Mouse (Mus musculus) erythroblast, embryonic 14.5 days (primary cell): ENCODE measurements around the gene Rps6kb2. TPM values are rescaled to one million over a fixed set of nuclear protein-coding genes. Genes with fewer than 3 reads are reported as not detected.

ENCODE experiments used
- H3K27me3 ChIP-seq: 2 replicates; pipeline ENCODE4 v1.6.1; 2012; ENCODE audit warnings: inconsistent platforms; ENCODE audit not compliant: control insufficient read depth
- H3K36me3 ChIP-seq: 2 replicates; pipeline ENCODE4 v1.6.1; 2012; ENCODE audit warnings: mild to moderate bottlenecking, inconsistent platforms; ENCODE audit not compliant: control insufficient read depth
- H3K4me1 ChIP-seq: 2 replicates; pipeline ENCODE4 v1.6.1; 2012; ENCODE audit warnings: inconsistent platforms; ENCODE audit not compliant: control insufficient read depth
- H3K4me3 ChIP-seq: replicated peaks from 2 replicates; pipeline ENCODE3; 2012; ENCODE audit warnings: moderate library complexity, mild to moderate bottlenecking, inconsistent platforms
- H3K9me3 ChIP-seq: 2 replicates; pipeline ENCODE4 v1.6.1; 2012; ENCODE audit warnings: low read length, inconsistent platforms, mixed read lengths; ENCODE audit not compliant: control insufficient read depth
- GATA1 ChIP-seq: IDR thresholded peaks from 2 replicates; pipeline ENCODE4 v1.6.1; 2012; ENCODE audit warnings: low read length, inconsistent platforms, mixed read lengths
- TAL1 ChIP-seq: IDR thresholded peaks from 3 replicates; pipeline ENCODE4 v1.6.1; 2012; ENCODE audit warnings: low read length, inconsistent platforms, mixed read lengths
- polyA plus RNA-seq: library from polyadenylated mRNA; stranded (reverse); fragments of >175 nt; gene quantifications from 2 replicates; pipeline ENCODE4 v1.2.3, GENCODE M21; 2012

The Rps6kb2 gene
- polyA plus RNA-seq, 1 experiment: 24.5 TPM

DNA sequence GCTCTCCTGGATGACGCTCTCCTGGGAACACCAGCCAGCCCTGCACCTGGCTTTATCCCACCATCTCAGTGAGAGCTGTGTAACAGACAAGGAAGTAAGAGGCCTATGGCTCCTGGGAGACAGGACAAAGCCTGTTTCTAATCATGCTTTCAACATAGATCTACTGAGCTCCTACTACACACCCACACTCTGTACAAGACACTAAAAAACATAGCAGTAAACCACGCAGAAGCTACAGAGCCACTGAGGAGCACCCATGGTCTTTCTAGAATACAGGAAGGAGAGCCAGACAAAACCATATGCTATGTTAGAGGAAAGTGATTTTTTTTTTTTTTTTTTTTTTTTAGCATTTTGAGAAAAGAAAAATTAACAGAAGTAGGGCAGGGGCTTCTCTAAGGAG is 44.8 kb downstream of the Rps6kb2 start:
- no peaks in the 10 kb centered on the region for H3K27me3 ChIP-seq
- H3K36me3 ChIP-seq: peaks cover 61% of the 10 kb centered on the region
- H3K4me1 ChIP-seq: peaks cover 62% of the 10 kb centered on the region
- H3K9me3 ChIP-seq: peaks cover 4% of the 10 kb centered on the region
- TF ChIP-seq TAL1: no peak
- no peak for TF ChIP-seq GATA1
- H3K4me3 ChIP-seq: no peak overlapping the region

DNA sequence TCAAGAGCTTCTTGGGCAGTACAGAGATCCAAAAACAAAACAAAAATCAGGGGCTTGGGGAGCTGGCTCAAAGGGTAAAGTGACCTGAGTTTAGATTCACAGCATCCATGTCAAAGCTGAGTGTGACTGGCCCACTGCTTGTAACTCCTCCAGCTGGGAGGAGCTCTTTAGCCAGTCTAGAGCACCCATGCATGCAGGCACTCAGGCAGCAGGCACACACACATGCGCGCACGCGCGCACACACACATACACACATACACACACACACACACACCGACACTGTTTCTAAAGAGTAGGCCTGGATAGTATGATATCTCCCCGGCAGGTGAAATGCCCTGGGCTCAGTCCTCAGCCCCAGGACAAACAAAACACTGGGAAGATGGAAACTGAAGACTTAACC is 46.1 kb downstream of the Rps6kb2 start:
- TF ChIP-seq TAL1: no peak
- TF ChIP-seq GATA1: no peak
- H3K36me3 ChIP-seq: peaks cover 74% of the 10 kb centered on the region
- peaks cover 4% of the 10 kb centered on the region for H3K9me3 ChIP-seq
- H3K4me1 ChIP-seq: peaks cover 56% of the 10 kb centered on the region
- no peak overlapping the region for H3K4me3 ChIP-seq
- no peaks in the 10 kb centered on the region for H3K27me3 ChIP-seq

DNA sequence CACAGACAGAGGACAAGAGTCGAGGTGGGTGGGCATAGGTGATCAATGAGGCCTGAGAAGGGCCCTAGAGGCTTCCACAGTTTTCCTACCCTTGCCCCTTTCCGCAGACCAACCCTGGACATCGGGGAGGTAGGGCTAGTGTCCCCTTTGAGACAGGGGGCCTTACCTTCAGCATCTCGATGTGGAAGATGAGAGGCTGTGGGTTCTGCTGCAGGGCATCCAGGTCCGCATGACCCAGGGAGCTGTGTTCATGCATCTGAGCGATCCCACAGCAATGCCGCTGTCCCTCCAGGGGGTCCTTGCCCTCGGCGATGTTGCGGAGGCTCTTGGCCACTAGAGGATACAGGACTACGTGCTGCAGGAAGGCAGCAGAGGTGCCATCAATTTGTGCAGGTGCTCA is 47.3 kb downstream of the Rps6kb2 start:
- TF ChIP-seq GATA1 (no peak), TAL1 (no peak)
- Histone ChIP-seq H3K4me1 (peaks cover 44% of the 10 kb centered on the region), H3K36me3 (peaks cover 83% of the 10 kb centered on the region), H3K4me3 (no peak overlapping the region), H3K27me3 (no peaks in the 10 kb centered on the region), H3K9me3 (peaks cover under 1% of the 10 kb centered on the region; the same call in 1 of the 2 replicates)

DNA sequence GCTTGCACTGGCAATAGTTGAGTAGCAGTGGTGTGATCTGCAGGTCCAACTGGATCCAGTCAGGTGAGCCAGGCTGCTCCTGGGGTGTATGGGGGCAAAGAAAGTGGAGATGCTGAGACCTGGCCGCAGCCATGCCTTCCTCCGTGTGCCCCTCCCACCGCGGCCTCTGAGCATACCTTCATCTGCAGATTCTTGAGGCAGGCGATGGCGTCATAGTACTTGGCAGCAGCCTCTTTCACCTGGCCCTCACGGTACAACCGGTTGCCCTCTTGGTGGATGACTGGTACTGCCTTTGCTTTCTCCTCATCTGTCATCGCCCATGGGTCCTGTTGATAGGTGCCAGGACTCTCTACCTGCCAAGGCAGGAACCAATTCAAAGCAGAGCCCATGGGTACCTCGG is 48.0 kb downstream of the Rps6kb2 start:
- Histone ChIP-seq H3K36me3 (peaks cover 81% of the 10 kb centered on the region), H3K27me3 (no peaks in the 10 kb centered on the region), H3K4me1 (peaks cover 41% of the 10 kb centered on the region), H3K4me3 (no peak overlapping the region), H3K9me3 (no peaks in the 10 kb centered on the region)
- no peak for TF ChIP-seq GATA1
- TF ChIP-seq TAL1: no peak

GRCm38 (mm10) chr19:4114551-4114950 is 48.6 kb downstream of the Rps6kb2 start:
- Histone ChIP-seq H3K27me3 (no peaks in the 10 kb centered on the region), H3K36me3 (peaks cover 78% of the 10 kb centered on the region), H3K4me1 (peaks cover 35% of the 10 kb centered on the region), H3K9me3 (no peaks in the 10 kb centered on the region), H3K4me3 (no peak overlapping the region)
- TF ChIP-seq GATA1 (no peak), TAL1 (no peak)

GRCm38 (mm10) chr19:4113806-4114230 is 49.3 kb downstream of the Rps6kb2 start:
- no peak for TF ChIP-seq TAL1
- TF ChIP-seq GATA1: no peak
- Histone ChIP-seq H3K4me1 (peaks cover 32% of the 10 kb centered on the region), H3K4me3 (peak overlapping the region; percentile 29), H3K9me3 (no peaks in the 10 kb centered on the region), H3K36me3 (peaks cover 75% of the 10 kb centered on the region), H3K27me3 (no peaks in the 10 kb centered on the region)

GRCm38 (mm10) chr19:4113186-4113805 is 49.9 kb downstream of the Rps6kb2 start:
- Histone ChIP-seq H3K27me3 (no peaks in the 10 kb centered on the region), H3K4me3 (peak overlapping the region; percentile 29), H3K4me1 (peaks cover 30% of the 10 kb centered on the region), H3K36me3 (peaks cover 72% of the 10 kb centered on the region), H3K9me3 (no peaks in the 10 kb centered on the region)
- TF ChIP-seq GATA1 (no peak), TAL1 (0 out of 3 replicates have a peak, but pooled peaks have one; percentile 20)

DNA sequence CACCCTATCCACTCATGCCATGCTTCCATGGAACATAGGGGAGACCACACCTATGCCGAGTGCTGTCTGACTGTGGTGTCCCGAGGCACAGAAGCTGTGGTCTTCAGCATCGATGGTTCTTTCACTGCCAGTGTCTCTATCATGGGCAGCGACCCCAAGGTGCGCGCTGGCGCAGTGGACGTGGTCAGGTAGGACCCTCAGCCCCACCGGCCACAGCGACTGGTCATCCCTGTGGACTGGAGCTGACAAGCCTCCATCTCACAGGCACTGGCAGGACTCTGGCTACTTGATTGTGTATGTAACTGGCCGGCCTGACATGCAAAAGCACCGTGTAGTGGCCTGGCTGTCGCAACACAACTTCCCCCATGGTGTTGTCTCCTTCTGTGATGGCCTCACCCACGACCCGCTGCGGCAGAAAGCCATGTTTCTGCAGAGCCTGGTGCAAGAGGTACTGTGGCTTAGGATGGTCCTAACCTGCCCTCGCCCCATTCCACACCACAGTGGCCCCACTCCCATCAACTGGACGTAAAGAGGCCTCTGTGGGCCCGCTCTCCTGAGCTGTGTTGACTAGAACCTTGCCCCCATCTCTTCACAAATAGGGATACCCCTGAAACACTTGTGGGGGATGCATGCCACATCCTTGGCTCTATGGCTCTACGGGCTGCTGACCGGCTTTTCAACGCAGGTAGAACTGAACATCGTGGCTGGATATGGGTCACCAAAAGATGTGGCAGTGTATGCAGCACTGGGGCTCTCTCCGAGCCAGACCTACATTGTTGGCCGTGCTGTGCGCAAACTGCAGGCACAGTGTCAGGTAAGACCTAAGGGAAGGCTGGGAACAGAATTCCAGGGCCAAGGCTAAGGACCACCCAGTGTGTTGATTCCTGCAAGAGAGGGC is 50.8 kb downstream of the Rps6kb2 start:
- H3K36me3 ChIP-seq: peaks cover 62% of the 10 kb centered on the region
- H3K9me3 ChIP-seq: no peaks in the 10 kb centered on the region
- no peaks in the 10 kb centered on the region for H3K27me3 ChIP-seq
- H3K4me1 ChIP-seq: peaks cover 28% of the 10 kb centered on the region
- H3K4me3 ChIP-seq: no peak overlapping the region
- TF ChIP-seq GATA1: no peak
- TF ChIP-seq TAL1: no peak

GRCm38 (mm10) chr19:4108535-4108934 is 54.6 kb downstream of the Rps6kb2 start:
- H3K4me1 ChIP-seq: peaks cover 13% of the 10 kb centered on the region
- H3K9me3 ChIP-seq: no peaks in the 10 kb centered on the region
- TF ChIP-seq TAL1: no peak
- TF ChIP-seq GATA1: no peak
- H3K27me3 ChIP-seq: peaks cover 5% of the 10 kb centered on the region
- H3K4me3 ChIP-seq: no peak overlapping the region
- peaks cover 26% of the 10 kb centered on the region for H3K36me3 ChIP-seq
